Mouse (Mus musculus): ENCODE results near the gene Mapkap1. TPM values are rescaled to one million over a fixed set of nuclear protein-coding genes. Genes with fewer than 3 reads are reported as not detected.

Gene Mapkap1
- total and polyA plus RNA-seq, 3 experiments, result 39.4 to 45.8 (median 40.7) TPM

GRCm38 (mm10) chr2:34629758-34630157 lies 223.2 kb downstream of the Mapkap1 start:
- H3K9ac ChIP-seq (ENCODE audit: insufficient read depth, low read depth), result no peak overlapping the region
- no peaks in the 10 kb centered on the region for H3K27me3 ChIP-seq (replicated peaks)
- peaks cover 0 to 17% of the 10 kb centered on the region in 2 experiments for H3K36me3 ChIP-seq (replicated peaks in 1 of 2; ENCODE audit: control insufficient read depth in 1 of 2, insufficient read depth in 1 of 2, low read length in 1 of 2)
- no peak overlapping the region for H3K27ac ChIP-seq (ENCODE audit: insufficient read depth, low read depth)
- DNase-seq (ENCODE audit: extremely low read depth), result no peak
- no peaks in the 10 kb centered on the region for H3K9me3 ChIP-seq (replicated peaks; ENCODE audit: low read length)
- in situ Hi-C loops (cut with MboI; ENCODE audit: low pct_ligation_motif_present, low pct_unique_long_range_greater_than_20kb, low sequenced_read_pairs), result loop anchor here (25.0 kb wide), 1 partner anchor 867 kb away; no protein-coding TSS in a partner anchor
- H3K4me1 ChIP-seq (ENCODE audit: control insufficient read depth in 1 of 2, insufficient read depth in 2 of 2), result peaks cover 3 to 7% of the 10 kb centered on the region in 2 experiments; a peak in 3 of 4 replicates
- H3K79me2 ChIP-seq (replicated peaks; ENCODE audit: control insufficient read depth, extremely low read depth, insufficient read depth, poor library complexity, severe bottlenecking), result no peaks in the 10 kb centered on the region
- TF ChIP-seq ELF1 (IDR thresholded peaks at IDR 0.05; ENCODE audit: low read depth, low read length) (no peak), HCFC1 (IDR thresholded peaks at IDR 0.05; ENCODE audit: low read depth, low read length) (no peak), CHD1 (IDR thresholded peaks at IDR 0.05; ENCODE audit: low read depth, low read length) (no peak), IRF4 (IDR thresholded peaks at IDR 0.05; ENCODE audit: low read depth, low read length) (no peak), JUN (IDR thresholded peaks at IDR 0.05; ENCODE audit: insufficient read depth, low read depth, low read length) (no peak), NELFE (IDR thresholded peaks at IDR 0.05; ENCODE audit: low read depth, low read length) (no peak), MXI1 (IDR thresholded peaks at IDR 0.05; ENCODE audit: low read depth, low read length) (no peak), GABPA (IDR thresholded peaks at IDR 0.05; ENCODE audit: insufficient replicate concordance, low read depth, low read length) (no peak), MAX (IDR thresholded peaks at IDR 0.05; ENCODE audit: low read length) (no peak), POLR2AphosphoS2 (IDR thresholded peaks at IDR 0.05; ENCODE audit: low read depth, low read length) (no peak), ZNF384 (IDR thresholded peaks at IDR 0.05; ENCODE audit: low read depth, low read length) (no peak), PAX5 (IDR thresholded peaks at IDR 0.05; ENCODE audit: low read length) (no peak), KAT2A (IDR thresholded peaks at IDR 0.05; ENCODE audit: insufficient replicate concordance, low read length) (no peak), RAD21 (IDR thresholded peaks at IDR 0.05; ENCODE audit: low read depth, low read length) (no peak), MYC (IDR thresholded peaks at IDR 0.05; ENCODE audit: low read depth, low read length) (no peak), CTCF (conservative IDR thresholded peaks at IDR 0.05 in 1 of 2, IDR thresholded peaks at IDR 0.05 in 1 of 2; ENCODE audit: low read depth in 2 of 2, low read length in 2 of 2) (no peak), JUND (conservative IDR thresholded peaks at IDR 0.05; ENCODE audit: low read depth, low read length) (no peak), ZC3H11A (IDR thresholded peaks at IDR 0.05; ENCODE audit: low read depth, low read length) (no peak), USF1 (IDR thresholded peaks at IDR 0.05; ENCODE audit: low read depth, low read length) (no peak), MAZ (IDR thresholded peaks at IDR 0.05; ENCODE audit: low read depth, low read length) (no peak)
- H3K4me3 ChIP-seq (replicated peaks in 1 of 3; ENCODE audit: low read depth in 2 of 3, low read length in 2 of 3, poor library complexity in 1 of 3), result no peak overlapping the region
- H3K4me2 ChIP-seq (ENCODE audit: insufficient read depth, low read depth, poor library complexity, severe bottlenecking), result no peak overlapping the region
- dilution Hi-C loops (cut with MboI; ENCODE audit: extremely low pct_ligation_motif_present, extremely low pct_unique_long_range_greater_than_20kb, low sequenced_read_pairs), result no loop called here

GRCm38 (mm10) chr2:34630445-34630844 lies 223.9 kb downstream of the Mapkap1 start:
- in situ Hi-C loops (cut with MboI; ENCODE audit: low pct_ligation_motif_present, low pct_unique_long_range_greater_than_20kb, low sequenced_read_pairs), result loop anchor here (25.0 kb wide), 1 partner anchor 868 kb away; no protein-coding TSS in a partner anchor
- Histone ChIP-seq H3K9me3 (replicated peaks; ENCODE audit: low read length) (no peaks in the 10 kb centered on the region), H3K4me1 (ENCODE audit: control insufficient read depth in 1 of 2, insufficient read depth in 2 of 2) (peaks cover 3 to 7% of the 10 kb centered on the region in 2 experiments; a peak in 3 of 4 replicates), H3K27me3 (replicated peaks) (no peaks in the 10 kb centered on the region), H3K4me2 (ENCODE audit: insufficient read depth, low read depth, poor library complexity, severe bottlenecking) (no peak overlapping the region), H3K9ac (ENCODE audit: insufficient read depth, low read depth) (no peak overlapping the region), H3K4me3 (replicated peaks in 1 of 3; ENCODE audit: low read depth in 2 of 3, low read length in 2 of 3, poor library complexity in 1 of 3) (no peak overlapping the region), H3K27ac (ENCODE audit: insufficient read depth, low read depth) (no peak overlapping the region), H3K36me3 (replicated peaks in 1 of 2; ENCODE audit: control insufficient read depth in 1 of 2, insufficient read depth in 1 of 2, low read length in 1 of 2) (peaks cover 0 to 10% of the 10 kb centered on the region in 2 experiments), H3K79me2 (replicated peaks; ENCODE audit: control insufficient read depth, extremely low read depth, insufficient read depth, poor library complexity, severe bottlenecking) (no peaks in the 10 kb centered on the region)
- TF ChIP-seq MEF2A (IDR thresholded peaks at IDR 0.05; ENCODE audit: borderline replicate concordance, low read depth, low read length), result no peak
- no peak for DNase-seq (ENCODE audit: extremely low read depth)
- dilution Hi-C loops (cut with MboI; ENCODE audit: extremely low pct_ligation_motif_present, extremely low pct_unique_long_range_greater_than_20kb, low sequenced_read_pairs), result no loop called here

Measured in CH12.LX (cell line).